Mouse (Mus musculus): Measurements from ENCODE around the gene Stt3a. TPM values are rescaled to one million over a fixed set of nuclear protein-coding genes. Genes with fewer than 3 reads are reported as not detected.

The Stt3a gene
- polyA plus RNA-seq, 1 experiment: 83.2 TPM

- Histone ChIP-seq H3K4me1 (ENCODE audit: control insufficient read depth, insufficient read depth, insufficient read length, low read length) (peaks cover 5% of the 10 kb centered on the region; the same call in 1 of the 2 replicates), H3K4me3 (ENCODE audit: insufficient read depth, low read depth, low read length) (0 out of 2 replicates have a peak overlapping the region, but pooled peaks have one; percentile 69), H3K27ac (replicated peaks; ENCODE audit: low read depth, low read length) (no peak overlapping the region)
These were observed 1.6 kb upstream of the Stt3a start for GRCm38 (mm10) chr9:36769048-36769413.

GRCm38 (mm10) chr9:36768156-36769047 lies 923 bp upstream of the Stt3a start:
- Histone ChIP-seq H3K4me3 (ENCODE audit: insufficient read depth, low read depth, low read length) (peak overlapping the region; percentile 69), H3K27ac (replicated peaks; ENCODE audit: low read depth, low read length) (peak overlapping the region; percentile 90), H3K4me1 (ENCODE audit: control insufficient read depth, insufficient read depth, insufficient read length, low read length) (peaks cover 5% of the 10 kb centered on the region; the same call in 1 of the 2 replicates)

GRCm38 (mm10) chr9:36764378-36764777 lies 3.1 kb downstream of the Stt3a start:
- Histone ChIP-seq H3K27ac (replicated peaks; ENCODE audit: low read depth, low read length) (no peak overlapping the region), H3K4me1 (ENCODE audit: control insufficient read depth, insufficient read depth, insufficient read length, low read length) (peaks cover 5% of the 10 kb centered on the region; the same call in 1 of the 2 replicates), H3K4me3 (ENCODE audit: insufficient read depth, low read depth, low read length) (no peak overlapping the region)

- no peaks in the 10 kb centered on the region for H3K4me1 ChIP-seq (ENCODE audit: control insufficient read depth, insufficient read depth, insufficient read length, low read length)
- H3K27ac ChIP-seq (replicated peaks; ENCODE audit: low read depth, low read length): peak within 1 kb of the TSS; percentile 48
- peak within 1 kb of the TSS; percentile 93 for H3K4me3 ChIP-seq (ENCODE audit: insufficient read depth, low read depth, low read length)
These were observed 40.3 kb downstream of the Stt3a start, which contains the start of gene Chek1 for GRCm38 (mm10) chr9:36727034-36727755. Gene Chek1, minus strand, starts transcription at chr9:36727065.

- Histone ChIP-seq H3K4me1 (ENCODE audit: control insufficient read depth, insufficient read depth, insufficient read length, low read length) (no peaks in the 10 kb centered on the region), H3K4me3 (ENCODE audit: insufficient read depth, low read depth, low read length) (peak overlapping the region; percentile 93), H3K27ac (replicated peaks; ENCODE audit: low read depth, low read length) (peak overlapping the region; percentile 48)
These were observed 41.1 kb downstream of the Stt3a start for GRCm38 (mm10) chr9:36726131-36727033.

GRCm38 (mm10) chr9:36716624-36717023 lies 50.9 kb downstream of the Stt3a start:
- H3K4me3 ChIP-seq (ENCODE audit: insufficient read depth, low read depth, low read length): no peak overlapping the region
- no peak overlapping the region for H3K27ac ChIP-seq (replicated peaks; ENCODE audit: low read depth, low read length)
- H3K4me1 ChIP-seq (ENCODE audit: control insufficient read depth, insufficient read depth, insufficient read length, low read length): no peaks in the 10 kb centered on the region

GRCm38 (mm10) chr9:36707304-36707703 lies 60.2 kb downstream of the Stt3a start:
- no peak overlapping the region for H3K4me3 ChIP-seq (ENCODE audit: insufficient read depth, low read depth, low read length)
- no peak overlapping the region for H3K27ac ChIP-seq (replicated peaks; ENCODE audit: low read depth, low read length)

GRCm38 (mm10) chr9:36705923-36706322 lies 61.6 kb downstream of the Stt3a start:
- Histone ChIP-seq H3K27ac (replicated peaks; ENCODE audit: low read depth, low read length) (no peak overlapping the region), H3K4me1 (ENCODE audit: control insufficient read depth, insufficient read depth, insufficient read length, low read length) (no peaks in the 10 kb centered on the region), H3K4me3 (ENCODE audit: insufficient read depth, low read depth, low read length) (no peak overlapping the region)

More at GRCm38 (mm10) chr9:36707304-36707703, 60.2 kb downstream of the Stt3a start:
- H3K4me1 ChIP-seq (ENCODE audit: control insufficient read depth, insufficient read depth, insufficient read length, low read length): no peaks in the 10 kb centered on the region

- Histone ChIP-seq H3K27ac (replicated peaks; ENCODE audit: low read depth, low read length) (no peak overlapping the region), H3K4me1 (ENCODE audit: control insufficient read depth, insufficient read depth, insufficient read length, low read length) (no peaks in the 10 kb centered on the region), H3K4me3 (ENCODE audit: insufficient read depth, low read depth, low read length) (no peak overlapping the region)
These were observed 73.2 kb downstream of the Stt3a start for GRCm38 (mm10) chr9:36694276-36694675.

- no peak within 1 kb of the TSS for H3K4me3 ChIP-seq (ENCODE audit: insufficient read depth, low read depth, low read length)
- no peaks in the 10 kb centered on the region for H3K4me1 ChIP-seq (ENCODE audit: control insufficient read depth, insufficient read depth, insufficient read length, low read length)
- no peak within 1 kb of the TSS for H3K27ac ChIP-seq (replicated peaks; ENCODE audit: low read depth, low read length)
These were observed 74.6 kb downstream of the Stt3a start, which contains the start of gene Acrv1 for GRCm38 (mm10) chr9:36692920-36693319. Gene Acrv1, plus strand, starts transcription at chr9:36693220.

- Histone ChIP-seq H3K27ac (replicated peaks; ENCODE audit: low read depth, low read length) (no peak overlapping the region), H3K4me3 (ENCODE audit: insufficient read depth, low read depth, low read length) (no peak overlapping the region), H3K4me1 (ENCODE audit: control insufficient read depth, insufficient read depth, insufficient read length, low read length) (no peaks in the 10 kb centered on the region)
These were observed 80.2 kb downstream of the Stt3a start for GRCm38 (mm10) chr9:36687329-36687728.

- Histone ChIP-seq H3K27ac (replicated peaks; ENCODE audit: low read depth, low read length) (no peak overlapping the region), H3K4me1 (ENCODE audit: control insufficient read depth, insufficient read depth, insufficient read length, low read length) (no peaks in the 10 kb centered on the region)
These were observed 86.1 kb downstream of the Stt3a start for GRCm38 (mm10) chr9:36681424-36681823.

More at GRCm38 (mm10) chr9:36681424-36681823, 86.1 kb downstream of the Stt3a start:
- no peak overlapping the region for H3K4me3 ChIP-seq (ENCODE audit: insufficient read depth, low read depth, low read length)

All from brown adipose tissue, adult 24 weeks (tissue).